Mouse (Mus musculus): Measurements from ENCODE around the gene Myo1a.

DNA sequence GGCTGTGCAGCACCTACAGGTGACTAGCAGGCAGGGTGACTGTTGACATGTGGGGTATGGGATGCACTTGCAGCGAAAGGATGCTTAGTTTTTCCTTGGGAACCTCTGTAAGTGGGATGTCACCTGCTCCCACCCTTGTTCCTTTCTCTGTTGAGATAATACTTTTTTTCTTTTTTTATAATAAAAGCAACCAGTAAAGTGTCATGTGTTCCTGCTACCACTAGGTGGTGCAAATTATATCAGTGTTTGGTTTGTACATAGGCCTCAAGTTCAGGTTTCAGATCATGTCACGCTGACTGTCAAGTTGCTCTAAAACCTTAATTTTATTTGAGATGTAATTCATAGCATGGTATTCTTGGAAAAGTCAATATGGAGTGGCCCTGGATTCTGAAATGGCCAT is 10.3 kb upstream of the Myo1a start:
- no peak for TF ChIP-seq ZC3H11A (IDR thresholded peaks at IDR 0.05; ENCODE audit: borderline replicate concordance, low read depth, low read length)
- TF ChIP-seq HCFC1 (IDR thresholded peaks at IDR 0.05; ENCODE audit: borderline replicate concordance, insufficient read depth, low read length) = no peak
- TF ChIP-seq ZNF384 (IDR thresholded peaks at IDR 0.05; ENCODE audit: low read depth, low read length) = peak; percentile 82
- no peak for TF ChIP-seq CHD2 (IDR thresholded peaks at IDR 0.05; ENCODE audit: low read depth, low read length)
- TF ChIP-seq MAFK (IDR thresholded peaks at IDR 0.05; ENCODE audit: insufficient read depth, low read depth, low read length) = no peak

All from ES-E14 (cell line).